Mouse (Mus musculus): Measurements from ENCODE around the gene Ptpa.

GRCm38 (mm10) chr2:30474776-30475175 lies 58.9 kb downstream of the Ptpa start:
- TF ChIP-seq CTCF (IDR thresholded peaks at IDR 0.05; ENCODE audit: low read depth, low read length): no peak
- no peak for TF ChIP-seq POLR2A (IDR thresholded peaks at IDR 0.05; ENCODE audit: extremely low read depth, insufficient read depth, low read length)

Data from liver, adult 2 months (tissue).